Mouse (Mus musculus) heart, embryonic 12.5 days (tissue): ENCODE data around the gene Ap1s1. TPM values are rescaled to one million over a fixed set of nuclear protein-coding genes. Genes with fewer than 3 reads are reported as not detected.

ENCODE experiments used
- ATAC-seq: fragments of 200-750 bp; cut with Nextera tagmentation; 2 replicates; pipeline ENCODE4 v1.8.0; 2017; ENCODE audit warnings: moderate TSS enrichment, moderate library complexity; ENCODE audit not compliant: insufficient number of reproducible peaks, low FRiP score
- H3K27ac ChIP-seq: fragments of 300-500 bp; sonication (generic); 2 replicates; pipeline ENCODE4 v1.5.1; 2016; ENCODE audit warnings: mild to moderate bottlenecking, moderate library complexity; ENCODE audit not compliant: poor library complexity, severe bottlenecking
- H3K27me3 ChIP-seq: fragments of 300-500 bp; sonication (generic); replicated peaks from 2 replicates; pipeline ENCODE4 v1.6.1; 2016; ENCODE audit warnings: mild to moderate bottlenecking, moderate library complexity
- H3K36me3 ChIP-seq: fragments of 300-500 bp; sonication (generic); 2 replicates; pipeline ENCODE4 v1.6.1; 2016; ENCODE audit warnings: mild to moderate bottlenecking, moderate library complexity
- H3K4me1 ChIP-seq: fragments of 300-500 bp; sonication (generic); replicated peaks from 2 replicates; pipeline ENCODE4 v1.6.1; 2016; ENCODE audit warnings: mild to moderate bottlenecking
- H3K4me2 ChIP-seq: fragments of 300-500 bp; sonication (generic); 2 replicates; pipeline ENCODE4 v1.6.1; 2016; ENCODE audit warnings: mild to moderate bottlenecking, moderate library complexity
- H3K4me3 ChIP-seq: fragments of 300-500 bp; sonication (generic); 2 replicates; pipeline ENCODE4 v1.5.1; 2016; ENCODE audit warnings: mild to moderate bottlenecking
- H3K9ac ChIP-seq: fragments of 300-500 bp; sonication (generic); 2 replicates; pipeline ENCODE4 v1.6.1; 2016; ENCODE audit warnings: mild to moderate bottlenecking, moderate library complexity
- H3K9me3 ChIP-seq: fragments of 300-500 bp; sonication (generic); replicated peaks from 2 replicates; pipeline ENCODE4 v1.6.1; 2016; ENCODE audit warnings: mild to moderate bottlenecking, moderate library complexity
- WGBS: fragments of 180-500 bp; shearing (Covaris S2); methylation state at CpG from one replicate; pipeline ENCODE4 v1.1.7; 2016; 5-methylcytosine and 5-hydroxymethylcytosine counted together
- microRNA counts: library from miRNA; unstranded; fragments of <30 nt; microRNA quantifications from one replicate; lab custom pipeline; 2017
- microRNA-seq: library from miRNA; unstranded; fragments of <30 nt; microRNA quantifications from one replicate; pipeline ENCODE4, GENCODE M21; 2017
- polyA plus RNA-seq: library from polyadenylated mRNA; unstranded; fragments of >200 nt; fragmentation: Nextera tagmentation; extraction: Ambion mirVana; gene quantifications from 2 replicates; pipeline ENCODE4 v1.2.1, GENCODE M21; 2016

The Ap1s1 gene
- polyA plus RNA-seq, 1 experiment from 2014 or later, result 143 TPM

DNA sequence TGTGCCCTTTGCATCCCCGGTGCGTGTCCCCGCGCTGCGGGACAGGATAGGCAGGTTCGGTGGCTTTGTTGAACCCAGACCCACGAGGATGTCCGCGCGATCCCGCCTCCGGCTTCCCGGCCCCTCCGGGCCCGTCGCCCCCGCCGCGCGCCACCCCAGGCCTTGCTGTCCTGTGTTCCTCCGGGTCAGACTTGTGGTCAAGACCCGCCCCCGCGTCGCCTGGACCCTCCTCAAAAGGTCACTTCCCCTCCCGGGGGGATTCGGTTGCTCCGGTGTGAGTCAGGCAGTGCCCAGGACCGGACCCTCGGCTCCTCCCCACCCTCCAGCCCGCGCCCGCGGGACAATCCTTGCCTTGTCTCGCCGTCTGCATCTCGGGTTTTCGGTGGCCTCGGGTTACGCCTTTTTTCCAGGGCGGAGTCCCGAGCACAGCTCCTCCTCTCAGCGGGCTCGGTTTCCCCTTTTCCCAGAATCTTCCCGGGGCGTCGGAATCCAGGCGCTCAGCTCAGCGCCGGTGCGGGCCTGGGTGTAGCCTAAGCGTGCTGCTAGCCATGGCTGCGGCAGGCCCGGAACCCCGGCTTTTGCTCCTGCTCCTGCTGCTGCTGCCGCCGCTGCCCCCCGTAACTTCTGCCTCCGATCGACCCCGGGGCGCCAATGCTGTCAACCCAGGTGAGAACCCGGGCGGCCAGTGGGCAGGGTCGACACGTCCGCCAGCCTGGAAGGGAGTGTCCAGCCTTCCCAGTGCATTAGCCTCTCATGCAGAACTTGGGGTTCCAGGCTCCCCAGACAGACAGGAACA lies 58.6 kb downstream of the Ap1s1 start:
- Histone ChIP-seq H3K9me3 (no peaks in the 10 kb centered on the region), H3K27ac (peak overlapping the region; percentile 92), H3K36me3 (peaks cover 54% of the 10 kb centered on the region), H3K27me3 (no peaks in the 10 kb centered on the region), H3K4me3 (peak overlapping the region; percentile 87), H3K4me1 (peaks cover 17% of the 10 kb centered on the region), H3K9ac (peak overlapping the region; percentile 93), H3K4me2 (peak overlapping the region; percentile 93)
- WGBS, result under 1% methylated on average over 67 of the region's 67 CpGs
- peak; percentile 69 for ATAC-seq

DNA sequence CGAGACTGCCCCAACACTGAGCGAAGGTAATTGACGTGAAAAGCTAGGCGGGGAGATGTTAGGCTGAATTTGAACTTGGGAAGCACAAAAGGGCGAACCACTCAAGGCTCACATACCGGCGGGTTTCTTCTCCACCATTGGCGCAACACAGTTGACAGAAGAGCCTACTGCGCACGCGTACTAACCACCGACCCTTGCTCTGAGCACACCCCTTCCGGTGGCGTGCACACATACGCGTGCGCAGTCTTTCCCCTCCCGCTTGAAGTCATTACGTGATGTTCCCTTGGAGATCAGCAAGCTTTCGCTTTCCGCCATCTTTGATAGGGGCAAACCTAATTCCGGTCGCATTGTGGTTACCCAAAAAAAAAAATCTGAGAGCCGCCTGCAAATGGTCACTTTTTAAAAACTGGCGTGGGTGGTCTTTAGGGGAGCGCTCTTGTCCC lies 59.2 kb downstream of the Ap1s1 start, which contains the start of gene Plod3:
Plod3 (plus strand) TSS at position 325 of the 443 bp plus-strand sequence.
- H3K36me3 ChIP-seq, result peaks cover 53% of the 10 kb centered on the region
- peak within 1 kb of the TSS; percentile 93 for H3K4me2 ChIP-seq
- peak within 1 kb of the TSS; percentile 92 for H3K27ac ChIP-seq
- H3K9ac ChIP-seq, result peak within 1 kb of the TSS; percentile 93
- peaks cover 17% of the 10 kb centered on the region for H3K4me1 ChIP-seq
- ATAC-seq, result peak; percentile 92
- H3K4me3 ChIP-seq, result peak within 1 kb of the TSS; percentile 87
- no peaks in the 10 kb centered on the region for H3K27me3 ChIP-seq
- no peaks in the 10 kb centered on the region for H3K9me3 ChIP-seq
- WGBS, result under 1% methylated on average over 26 of the region's 26 CpGs

MicroRNA genes within 50 kb of the gene (microRNA counts, 519-probe panel; counts per million panel counts)
- not detected for microRNA mmu-miR-702 (lab: Ali Mortazavi, UCI)

Small RNA genes within 50 kb of the gene (microRNA-seq; reads per million reads assigned to microRNA genes)
- 60.8 reads per million, percentile 46 among the genes with 10 or more reads in this experiment for gene Mir702

Other genes starting within 250 kb of the Ap1s1 start
- gene Col26a1, start 162.9 kb downstream of the Ap1s1 start, polyA plus RNA-seq, result 21.4 and 21.6 TPM in 2 replicates
- gene Ift22, start 138.0 kb downstream of the Ap1s1 start, polyA plus RNA-seq, result 36.9 and 40.9 TPM in 2 replicates
- gene Fis1, start 92.9 kb downstream of the Ap1s1 start, polyA plus RNA-seq, result 245 and 251 TPM in 2 replicates
- 1.9 and 2.1 TPM in 2 replicates for gene Cldn15, start 79.5 kb downstream of the Ap1s1 start, polyA plus RNA-seq
- gene Plod3, start 59.1 kb downstream of the Ap1s1 start, polyA plus RNA-seq, result 42.7 and 48.6 TPM in 2 replicates
- gene Znhit1, start 58.1 kb downstream of the Ap1s1 start, polyA plus RNA-seq, result 74.4 and 78.1 TPM in 2 replicates
- 0.12 TPM in 1 of 2 replicates, not detected in the other for gene Vgf, start 19.7 kb downstream of the Ap1s1 start, polyA plus RNA-seq
- 0.69 and 0.70 TPM in 2 replicates for gene Serpine1, start 26.1 kb upstream of the Ap1s1 start, polyA plus RNA-seq
- gene Trim56, start 70.1 kb upstream of the Ap1s1 start, polyA plus RNA-seq, result 7.0 and 7.8 TPM in 2 replicates
- gene Muc3, start 103.2 kb upstream of the Ap1s1 start, polyA plus RNA-seq, result 0.21 TPM in 1 of 2 replicates, not detected in the other
- gene Muc3a, start 166.3 kb upstream of the Ap1s1 start, polyA plus RNA-seq, result 0.09 TPM in 1 of 2 replicates, not detected in the other
- 23.5 and 28.3 TPM in 2 replicates for gene Ache, start 241.4 kb upstream of the Ap1s1 start, polyA plus RNA-seq
- gene Ufsp1, start 248.5 kb upstream of the Ap1s1 start, polyA plus RNA-seq, result 10.1 and 10.6 TPM in 2 replicates